Mouse (Mus musculus): Measurements from ENCODE around the gene BC028528. TPM values are rescaled to one million over a fixed set of nuclear protein-coding genes. Genes with fewer than 3 reads are reported as not detected.

Gene BC028528
- total and polyA plus RNA-seq, 3 experiments: 7.4 to 13.6 TPM; not detected in 1

DNA sequence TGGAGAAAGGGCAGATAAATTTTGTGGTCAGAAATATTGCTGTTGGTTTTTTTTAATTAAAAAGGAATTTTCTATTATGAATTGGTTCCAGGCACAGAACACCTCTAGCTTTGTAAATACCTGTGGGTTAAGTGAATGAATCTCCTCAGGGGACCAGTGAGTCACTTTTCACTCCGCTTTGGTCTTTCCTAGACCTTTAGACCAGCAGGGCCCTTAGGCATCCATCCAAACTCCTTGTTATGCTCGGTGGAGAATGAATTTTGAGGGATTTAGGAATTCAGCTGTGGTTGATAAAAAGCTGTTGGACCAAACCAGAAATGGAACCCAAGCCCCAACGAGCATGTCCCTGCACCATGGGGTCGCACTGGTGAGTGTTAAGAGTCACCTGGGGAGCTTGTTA lies 15.8 kb upstream of the BC028528 start:
- Histone ChIP-seq H3K36me3 (ENCODE audit: control insufficient read depth in 1 of 2, insufficient read depth in 2 of 2, low read length in 2 of 2) (peaks cover 0 to 4% of the 10 kb centered on the region in 2 experiments; a peak in 1 of 4 replicates), H3K9me3 (replicated peaks; ENCODE audit: insufficient read depth, low read length) (no peaks in the 10 kb centered on the region)

DNA sequence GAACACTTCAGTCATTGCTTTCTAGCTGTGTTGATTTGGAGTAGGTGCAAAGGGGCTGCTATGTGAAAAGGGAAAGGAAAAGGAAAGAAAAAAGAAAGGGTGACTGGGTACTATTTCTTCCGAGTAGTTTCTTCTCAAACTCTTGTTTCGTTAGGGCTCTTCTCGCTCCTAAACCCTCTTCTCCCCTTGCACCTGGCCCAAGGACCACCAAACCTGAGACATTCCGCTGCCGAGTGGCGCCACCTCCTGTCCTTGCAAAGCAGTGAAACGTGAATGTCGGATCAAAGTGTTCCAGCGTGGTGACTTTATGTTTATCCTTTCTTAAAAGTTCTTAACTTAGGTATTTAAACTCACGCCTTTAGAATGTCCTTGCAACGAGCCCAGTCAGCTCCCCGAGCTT lies 15.1 kb upstream of the BC028528 start:
- H3K9me3 ChIP-seq (replicated peaks; ENCODE audit: insufficient read depth, low read length): no peaks in the 10 kb centered on the region
- no peak overlapping the region for H3K27ac ChIP-seq (ENCODE audit: control insufficient read depth, low read depth, low read length)
- peak overlapping the region; percentile 63 for H3K9ac ChIP-seq (ENCODE audit: control insufficient read depth, low read depth, low read length, poor library complexity, severe bottlenecking)
- H3K36me3 ChIP-seq (ENCODE audit: control insufficient read depth in 1 of 2, insufficient read depth in 2 of 2, low read length in 2 of 2): peaks cover 0 to 4% of the 10 kb centered on the region in 2 experiments; a peak in 1 of 4 replicates
- no peaks in the 10 kb centered on the region for H3K79me2 ChIP-seq (ENCODE audit: control insufficient read depth, insufficient read depth, low read length, poor library complexity)
- peak overlapping the region; percentile 50 to 53 for H3K4me3 ChIP-seq (ENCODE audit: control insufficient read depth in 1 of 2, insufficient read depth in 1 of 2, low read depth in 2 of 2, low read length in 2 of 2)
- peaks cover 8 to 22% of the 10 kb centered on the region in 2 experiments; a peak in 3 of 4 replicates for H3K27me3 ChIP-seq (ENCODE audit: control insufficient read depth in 1 of 2, insufficient read depth in 2 of 2, low read length in 2 of 2)
- H3K4me1 ChIP-seq (ENCODE audit: control insufficient read depth in 1 of 2, insufficient read depth in 2 of 2, low read length in 2 of 2): peaks cover 0 to 5% of the 10 kb centered on the region in 2 experiments; a peak in 2 of 4 replicates
- peak; percentile 91 for DNase-seq (ENCODE audit: low read depth, low spot score)
- TF ChIP-seq ZC3H11A (IDR thresholded peaks at IDR 0.05; ENCODE audit: low read depth, low read length) (peak; percentile 86), CHD1 (IDR thresholded peaks at IDR 0.05; ENCODE audit: low read depth, low read length) (no peak), EP300 (IDR thresholded peaks at IDR 0.05; ENCODE audit: low read depth in 1 of 2, low read length in 2 of 2) (no peak), TBP (IDR thresholded peaks at IDR 0.05; ENCODE audit: low read depth, low read length) (peak; percentile 56), GATA1 (IDR thresholded peaks at IDR 0.05; ENCODE audit: low read depth, low read length) (no peak), MXI1 (IDR thresholded peaks at IDR 0.05; ENCODE audit: low read depth, low read length) (0 out of 2 replicates have a peak, but pooled peaks have one; percentile 67), SIN3A (IDR thresholded peaks at IDR 0.05; ENCODE audit: low read length) (peak; percentile 88), MYB (IDR thresholded peaks at IDR 0.05; ENCODE audit: low read depth, low read length) (no peak), RAD21 (IDR thresholded peaks at IDR 0.05; ENCODE audit: low read depth, low read length) (peak; percentile 93), POLR2AphosphoS2 (IDR thresholded peaks at IDR 0.05; ENCODE audit: low read length) (no peak), ZNF384 (IDR thresholded peaks at IDR 0.05; ENCODE audit: low read depth, low read length) (no peak; the same call in 1 of the 2 replicates), SMC3 (IDR thresholded peaks at IDR 0.05; ENCODE audit: low read depth, low read length) (peak; percentile 98), ZKSCAN1 (IDR thresholded peaks at IDR 0.05; ENCODE audit: low read depth, low read length) (no peak), MAFK (IDR thresholded peaks at IDR 0.05; ENCODE audit: borderline replicate concordance, low read depth, low read length) (no peak), POLR2AphosphoS5 (IDR thresholded peaks at IDR 0.05; ENCODE audit: borderline replicate concordance, low read depth, low read length) (no peak), MAX (IDR thresholded peaks at IDR 0.05; ENCODE audit: low read length) (no peak; the same call in 1 of the 2 replicates), MEF2A (IDR thresholded peaks at IDR 0.05; ENCODE audit: extremely low read depth, insufficient replicate concordance, low read depth, low read length, poor library complexity, severe bottlenecking) (no peak), ZMIZ1 (IDR thresholded peaks at IDR 0.05; ENCODE audit: low read depth, low read length) (no peak), ETS1 (IDR thresholded peaks at IDR 0.05; ENCODE audit: low read depth, low read length) (no peak), USF2 (IDR thresholded peaks at IDR 0.05; ENCODE audit: borderline replicate concordance in 1 of 2, insufficient read depth in 1 of 2, low read depth in 1 of 2, low read length in 2 of 2) (no peak), TAL1 (IDR thresholded peaks at IDR 0.05; ENCODE audit: low read length) (no peak), GABPA (IDR thresholded peaks at IDR 0.05; ENCODE audit: low read depth, low read length) (no peak), BHLHE40 (IDR thresholded peaks at IDR 0.05; ENCODE audit: borderline replicate concordance, low read depth, low read length) (peak; percentile 52; the same call in 1 of the 2 replicates), USF1 (IDR thresholded peaks at IDR 0.05; ENCODE audit: low read depth, low read length) (no peak), MAZ (IDR thresholded peaks at IDR 0.05; ENCODE audit: low read depth, low read length) (0 out of 2 replicates have a peak, but pooled peaks have one; percentile 15), E2F4 (IDR thresholded peaks at IDR 0.05; ENCODE audit: borderline replicate concordance, low read depth, low read length) (no peak), MYC (IDR thresholded peaks at IDR 0.05; ENCODE audit: low read depth, low read length) (peak; percentile 47; the same call in 1 of the 2 replicates)

More for the DNA sequence above, 15.8 kb upstream of the BC028528 start:
- Histone ChIP-seq H3K79me2 (ENCODE audit: control insufficient read depth, insufficient read depth, low read length, poor library complexity) (no peaks in the 10 kb centered on the region), H3K27ac (ENCODE audit: control insufficient read depth, low read depth, low read length) (no peak overlapping the region), H3K9ac (ENCODE audit: control insufficient read depth, low read depth, low read length, poor library complexity, severe bottlenecking) (peak overlapping the region; percentile 63), H3K4me3 (ENCODE audit: control insufficient read depth in 1 of 2, insufficient read depth in 1 of 2, low read depth in 2 of 2, low read length in 2 of 2) (no peak overlapping the region; a peak in 2 of 4 replicates), H3K4me1 (ENCODE audit: control insufficient read depth in 1 of 2, insufficient read depth in 2 of 2, low read length in 2 of 2) (peaks cover 0 to 5% of the 10 kb centered on the region in 2 experiments; a peak in 2 of 4 replicates), H3K27me3 (ENCODE audit: control insufficient read depth in 1 of 2, insufficient read depth in 2 of 2, low read length in 2 of 2) (peaks cover 8 to 22% of the 10 kb centered on the region in 2 experiments; a peak in 3 of 4 replicates)
- DNase-seq (ENCODE audit: low read depth, low spot score): no peak
- TF ChIP-seq GATA1 (IDR thresholded peaks at IDR 0.05; ENCODE audit: low read depth, low read length): no peak
- TF ChIP-seq MXI1 (IDR thresholded peaks at IDR 0.05; ENCODE audit: low read depth, low read length): no peak
- no peak for TF ChIP-seq MYB (IDR thresholded peaks at IDR 0.05; ENCODE audit: low read depth, low read length)
- TF ChIP-seq ETS1 (IDR thresholded peaks at IDR 0.05; ENCODE audit: low read depth, low read length): no peak
- TF ChIP-seq ZKSCAN1 (IDR thresholded peaks at IDR 0.05; ENCODE audit: low read depth, low read length): no peak
- TF ChIP-seq CTCF (IDR thresholded peaks at IDR 0.05 in 2 of 3, conservative IDR thresholded peaks at IDR 0.05 in 1 of 3; ENCODE audit: control insufficient read depth in 1 of 3, insufficient read depth in 1 of 3, low read depth in 2 of 3, low read length in 3 of 3, poor library complexity in 1 of 3, severe bottlenecking in 1 of 3): no peak
- no peak for TF ChIP-seq RAD21 (IDR thresholded peaks at IDR 0.05; ENCODE audit: low read depth, low read length)
- TF ChIP-seq CHD2 (IDR thresholded peaks at IDR 0.05; ENCODE audit: low read length): no peak
- TF ChIP-seq CHD1 (IDR thresholded peaks at IDR 0.05; ENCODE audit: low read depth, low read length): no peak
- TF ChIP-seq MAX (IDR thresholded peaks at IDR 0.05; ENCODE audit: low read length): no peak
- TF ChIP-seq POLR2AphosphoS2 (IDR thresholded peaks at IDR 0.05; ENCODE audit: low read length): no peak
